Mouse (Mus musculus) MEL (cell line): ENCODE results near the gene Jpt1. TPM values are rescaled to one million over a fixed set of nuclear protein-coding genes. Genes with fewer than 3 reads are reported as not detected.

Experiments used
- DNase-seq: peaks from one replicate; pipeline ENCODE4 v3.0.0; 2011; ENCODE audit warnings: low read depth, low spot score
- H3K27ac ChIP-seq: 2 replicates; pipeline ENCODE4 v1.5.1; 2012; ENCODE audit warnings: low read depth, mild to moderate bottlenecking, control low read depth, low read length, moderate library complexity; ENCODE audit not compliant: control insufficient read depth
- H3K27me3 ChIP-seq, 2 experiments: fragments of 150-350 bp in 1 of 2; sonication (generic) in 1 of 2; 2 replicates each; pipeline ENCODE4 v1.6.1; 2012; ENCODE audit warnings: low read length in 2 of 2, mild to moderate bottlenecking in 2 of 2, improper control_type of control experiment in 1 of 2, moderate library complexity in 1 of 2; ENCODE audit not compliant: insufficient read depth in 2 of 2, control insufficient read depth in 1 of 2
- H3K36me3 ChIP-seq, 2 experiments: 2 replicates each; pipeline ENCODE4 v1.6.1; 2012 to 2014; ENCODE audit warnings: low read length in 2 of 2, improper control_type of control experiment in 1 of 2, inconsistent platforms in 1 of 2, mild to moderate bottlenecking in 1 of 2; ENCODE audit not compliant: insufficient read depth in 2 of 2, control insufficient read depth in 1 of 2
- H3K4me1 ChIP-seq, 2 experiments: fragments of 150-350 bp in 1 of 2; sonication (generic) in 1 of 2; 2 replicates each; pipeline ENCODE4 v1.6.1; 2012; ENCODE audit warnings: low read length in 2 of 2, improper control_type of control experiment in 1 of 2, mild to moderate bottlenecking in 1 of 2; ENCODE audit not compliant: insufficient read depth in 2 of 2, control insufficient read depth in 1 of 2
- H3K4me3 ChIP-seq, 2 experiments: fragments of 150-350 bp in 1 of 2; sonication (generic) in 1 of 2; 2 replicates each; pipeline ENCODE4 v1.5.1; 2012; ENCODE audit warnings: low read depth in 2 of 2, low read length in 2 of 2, mild to moderate bottlenecking in 2 of 2, moderate library complexity in 2 of 2, control low read depth in 1 of 2, improper control_type of control experiment in 1 of 2; ENCODE audit not compliant: control insufficient read depth in 1 of 2, insufficient read depth in 1 of 2
- H3K79me2 ChIP-seq: 2 replicates; pipeline ENCODE4 v1.6.1; 2012; ENCODE audit warnings: mild to moderate bottlenecking, low read length, moderate library complexity; ENCODE audit not compliant: control insufficient read depth, poor library complexity, insufficient read depth
- H3K9ac ChIP-seq: 2 replicates; pipeline ENCODE4 v1.6.1; 2012; ENCODE audit warnings: low read depth, mild to moderate bottlenecking, control low read depth, low read length, moderate library complexity; ENCODE audit not compliant: control insufficient read depth, poor library complexity, severe bottlenecking
- H3K9me3 ChIP-seq: fragments of 150-350 bp; sonication (generic); replicated peaks from 2 replicates; pipeline ENCODE4 v1.6.1; 2012; ENCODE audit warnings: mild to moderate bottlenecking, low read length, improper control_type of control experiment, moderate library complexity; ENCODE audit not compliant: insufficient read depth
- CHD1 ChIP-seq: IDR thresholded peaks from 2 replicates; pipeline ENCODE4 v1.6.1; 2012; ENCODE audit warnings: low read depth, mild to moderate bottlenecking, inconsistent platforms, low read length, improper control_type of control experiment
- CTCF ChIP-seq, 3 experiments: IDR thresholded peaks in 2 of 3; conservative IDR thresholded peaks in 1 of 3; 2 replicates each; pipeline ENCODE4 v1.5.1; 2011 to 2012; ENCODE audit warnings: low read length in 3 of 3, low read depth in 2 of 3, mild to moderate bottlenecking in 2 of 3, improper control_type of control experiment in 1 of 3, inconsistent platforms in 1 of 3, mixed read lengths in 1 of 3, moderate library complexity in 1 of 3; ENCODE audit not compliant: control insufficient read depth in 1 of 3, insufficient read depth in 1 of 3, poor library complexity in 1 of 3, severe bottlenecking in 1 of 3
- EP300 ChIP-seq, 2 experiments: IDR thresholded peaks; 2 replicates each; pipeline ENCODE4 v1.6.1; 2011; ENCODE audit warnings: improper control_type of control experiment in 2 of 2, low read length in 2 of 2, low read depth in 1 of 2, mild to moderate bottlenecking in 1 of 2
- GABPA ChIP-seq: IDR thresholded peaks from 2 replicates; pipeline ENCODE4 v1.6.1; 2012; ENCODE audit warnings: low read depth, mild to moderate bottlenecking, inconsistent platforms, low read length, improper control_type of control experiment, moderate library complexity
- MAFK ChIP-seq: IDR thresholded peaks from 2 replicates; pipeline ENCODE4 v1.6.1; 2011; ENCODE audit warnings: low read depth, mild to moderate bottlenecking, low read length, improper control_type of control experiment, borderline replicate concordance
- MEF2A ChIP-seq: IDR thresholded peaks from 2 replicates; pipeline ENCODE4 v1.6.1; 2014; ENCODE audit warnings: low read depth, mild to moderate bottlenecking, inconsistent platforms, low read length, improper control_type of control experiment; ENCODE audit not compliant: poor library complexity, insufficient replicate concordance, severe bottlenecking; ENCODE audit errors: extremely low read depth
- MYB ChIP-seq: IDR thresholded peaks from 2 replicates; pipeline ENCODE4 v1.6.1; 2011; ENCODE audit warnings: mild to moderate bottlenecking, low read depth, low read length, improper control_type of control experiment
- MYC ChIP-seq: IDR thresholded peaks from 2 replicates; pipeline ENCODE4 v1.6.1; 2011; ENCODE audit warnings: low read depth, mild to moderate bottlenecking, low read length, improper control_type of control experiment, moderate library complexity
- NELFE ChIP-seq: IDR thresholded peaks from 2 replicates; pipeline ENCODE4 v1.6.1; 2011; ENCODE audit warnings: low read depth, low read length, improper control_type of control experiment
- POLR2A ChIP-seq, 2 experiments: IDR thresholded peaks; 2 replicates each; pipeline ENCODE4 v1.6.1; 2011 to 2012; ENCODE audit warnings: low read length in 2 of 2, mild to moderate bottlenecking in 2 of 2, control low read depth in 1 of 2, improper control_type of control experiment in 1 of 2, low read depth in 1 of 2, moderate library complexity in 1 of 2; ENCODE audit not compliant: control insufficient read depth in 1 of 2, insufficient read depth in 1 of 2, poor library complexity in 1 of 2
- POLR2AphosphoS5 ChIP-seq: IDR thresholded peaks from 2 replicates; pipeline ENCODE4 v1.6.1; 2012; ENCODE audit warnings: low read depth, borderline replicate concordance, mild to moderate bottlenecking, inconsistent platforms, low read length, moderate library complexity, mixed read lengths
- RAD21 ChIP-seq: IDR thresholded peaks from 2 replicates; pipeline ENCODE4 v1.6.1; 2011; ENCODE audit warnings: mild to moderate bottlenecking, low read depth, low read length, improper control_type of control experiment
- SIN3A ChIP-seq: IDR thresholded peaks from 2 replicates; pipeline ENCODE4 v1.6.1; 2012; ENCODE audit warnings: low read length, improper control_type of control experiment, inconsistent platforms
- TCF12 ChIP-seq: IDR thresholded peaks from 2 replicates; pipeline ENCODE4 v1.6.1; 2014; ENCODE audit warnings: low read depth, mild to moderate bottlenecking, inconsistent platforms, low read length, improper control_type of control experiment, moderate library complexity
- UBTF ChIP-seq: IDR thresholded peaks from 2 replicates; pipeline ENCODE4 v1.6.1; 2012; ENCODE audit warnings: low read depth, mild to moderate bottlenecking, inconsistent platforms, low read length, improper control_type of control experiment, moderate library complexity, borderline replicate concordance; ENCODE audit not compliant: insufficient read depth
- USF2 ChIP-seq, 2 experiments: IDR thresholded peaks; 2 replicates each; pipeline ENCODE4 v1.6.1; 2011 to 2012; ENCODE audit warnings: improper control_type of control experiment in 2 of 2, low read length in 2 of 2, borderline replicate concordance in 1 of 2, inconsistent platforms in 1 of 2, low read depth in 1 of 2, mild to moderate bottlenecking in 1 of 2; ENCODE audit not compliant: insufficient read depth in 1 of 2
- ZMIZ1 ChIP-seq: IDR thresholded peaks from 2 replicates; pipeline ENCODE4 v1.6.1; 2012; ENCODE audit warnings: low read depth, mild to moderate bottlenecking, inconsistent platforms, low read length, improper control_type of control experiment, moderate library complexity
- ZNF384 ChIP-seq: IDR thresholded peaks from 2 replicates; pipeline ENCODE4 v1.6.1; 2012; ENCODE audit warnings: low read depth, mild to moderate bottlenecking, inconsistent platforms, low read length, improper control_type of control experiment
- polyA plus RNA-seq, 2 experiments: library from polyadenylated mRNA; stranded (reverse) in 1 of 2; unstranded in 1 of 2; fragments of >175 nt in 1 of 2; fragments of >200 nt in 1 of 2; gene quantifications; 2 replicates each; pipeline versions ENCODE4 v1.2.1 to v1.2.4; 2012; ENCODE audit warnings: low replicate concordance in 2 of 2, low read depth in 1 of 2; ENCODE audit not compliant: insufficient read length in 2 of 2, insufficient read depth in 1 of 2, missing spikeins in 1 of 2
- total RNA-seq: library from RNA; depleted of rRNA; stranded (reverse); fragments of 300-350 nt; gene quantifications from 2 replicates; pipeline ENCODE4 v1.2.3, GENCODE M21; 2012

The Jpt1 gene
- total and polyA plus RNA-seq, 3 experiments, result 353 to 382 TPM; not detected in 1

DNA sequence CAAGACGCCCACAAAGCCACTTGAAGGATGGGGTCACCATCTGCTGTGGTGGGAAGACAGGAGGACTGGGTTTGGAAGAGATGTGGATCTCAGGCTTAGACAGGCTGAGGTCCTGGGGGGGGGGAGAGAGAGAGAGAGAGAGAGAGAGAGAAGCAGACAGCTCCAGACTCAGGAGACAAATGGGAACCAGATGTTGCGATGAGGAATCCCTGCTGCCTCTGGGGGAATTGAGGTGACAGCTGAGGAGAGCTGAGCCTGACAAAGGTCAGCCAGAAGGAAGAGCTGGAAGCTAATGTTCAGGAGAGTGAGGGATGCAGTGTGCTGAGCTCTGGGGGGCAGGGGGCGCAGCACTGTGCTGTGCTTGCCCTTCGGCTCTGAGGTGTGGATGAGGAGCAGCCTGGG, 47.0 kb downstream of the Jpt1 start:
- Histone ChIP-seq H3K27ac (no peak overlapping the region), H3K27me3 (peaks cover 0 to 9% of the 10 kb centered on the region in 2 experiments; a peak in 2 of 4 replicates), H3K36me3 (no peaks in the 10 kb centered on the region), H3K9ac (no peak overlapping the region), H3K79me2 (no peaks in the 10 kb centered on the region), H3K4me3 (no peak overlapping the region), H3K9me3 (no peaks in the 10 kb centered on the region), H3K4me1 (no peaks in the 10 kb centered on the region)
- no peak for TF ChIP-seq UBTF
- no peak for TF ChIP-seq RAD21
- TF ChIP-seq EP300 (IDR thresholded peaks at IDR 0.05; ENCODE audit: low read depth in 1 of 2, low read length in 2 of 2), result no peak
- no peak for TF ChIP-seq GABPA
- no peak for TF ChIP-seq ZMIZ1
- TF ChIP-seq CTCF (IDR thresholded peaks at IDR 0.05 in 2 of 3, conservative IDR thresholded peaks at IDR 0.05 in 1 of 3; ENCODE audit: control insufficient read depth in 1 of 3, insufficient read depth in 1 of 3, low read depth in 2 of 3, low read length in 3 of 3, poor library complexity in 1 of 3, severe bottlenecking in 1 of 3), result no peak
- DNase-seq, result no peak

DNA sequence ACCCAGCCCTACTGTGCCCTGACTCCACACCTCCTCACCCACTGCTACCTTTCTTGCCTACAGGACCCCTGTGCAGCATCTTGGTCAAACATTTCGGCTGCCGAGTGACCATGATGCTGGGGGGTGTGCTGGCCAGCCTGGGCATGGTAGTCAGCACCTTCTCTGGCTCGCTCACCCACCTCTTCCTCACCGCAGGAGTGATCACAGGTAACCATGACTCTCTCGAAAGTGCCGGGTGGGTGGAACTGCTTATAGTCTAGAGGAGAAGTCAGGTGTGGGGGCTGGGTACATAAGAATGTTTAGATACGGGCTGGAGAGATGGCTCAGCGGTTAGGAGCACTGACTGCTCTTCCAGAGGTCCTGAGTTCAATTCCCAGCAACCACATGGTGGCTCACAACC, 49.3 kb downstream of the Jpt1 start:
- Histone ChIP-seq H3K36me3 (no peaks in the 10 kb centered on the region), H3K9ac (no peak overlapping the region), H3K79me2 (no peaks in the 10 kb centered on the region), H3K27ac (no peak overlapping the region), H3K9me3 (no peaks in the 10 kb centered on the region), H3K4me1 (no peaks in the 10 kb centered on the region), H3K4me3 (no peak overlapping the region), H3K27me3 (peaks cover 0 to 9% of the 10 kb centered on the region in 2 experiments; a peak in 2 of 4 replicates)
- no peak for DNase-seq
- TF ChIP-seq SIN3A (no peak), POLR2AphosphoS5 (no peak), USF2 (IDR thresholded peaks at IDR 0.05; ENCODE audit: borderline replicate concordance in 1 of 2, insufficient read depth in 1 of 2, low read depth in 1 of 2, low read length in 2 of 2) (no peak), TCF12 (no peak), ZMIZ1 (no peak), CHD1 (no peak), MYB (no peak), POLR2A (IDR thresholded peaks at IDR 0.05; ENCODE audit: control insufficient read depth in 1 of 2, insufficient read depth in 1 of 2, low read depth in 1 of 2, low read length in 2 of 2, poor library complexity in 1 of 2) (no peak), ZNF384 (no peak), MEF2A (no peak), MAFK (no peak), NELFE (no peak), MYC (no peak)
